Mouse (Mus musculus) midbrain, embryonic 15.5 days (tissue): ENCODE data around the gene Fbxo47. TPM values are rescaled to one million over a fixed set of nuclear protein-coding genes. Genes with fewer than 3 reads are reported as not detected.
A peak's percentile ranks its signal among the peaks of the same experiment; 100 is the strongest.

Experiments used
- ATAC-seq: fragments of 200-750 bp; cut with Nextera tagmentation; replicated peaks from 2 replicates; pipeline ENCODE4 v1.8.0; 2017; ENCODE audit warnings: moderate TSS enrichment
- H3K27ac ChIP-seq: fragments of 300-500 bp; sonication (generic); 2 replicates; pipeline ENCODE4 v1.5.1; 2015; ENCODE audit warnings: mild to moderate bottlenecking, inconsistent platforms
- H3K27me3 ChIP-seq: fragments of 300-500 bp; sonication (generic); replicated peaks from 2 replicates; pipeline ENCODE4 v1.6.1; 2015; ENCODE audit warnings: inconsistent platforms
- H3K36me3 ChIP-seq: fragments of 300-500 bp; sonication (generic); replicated peaks from 2 replicates; pipeline ENCODE4 v1.6.1; 2015; ENCODE audit warnings: inconsistent platforms
- H3K4me1 ChIP-seq: fragments of 300-500 bp; sonication (generic); 2 replicates; pipeline ENCODE4 v1.6.1; 2015; ENCODE audit warnings: inconsistent platforms
- H3K4me2 ChIP-seq: fragments of 300-500 bp; sonication (generic); 2 replicates; pipeline ENCODE4 v1.6.1; 2015; ENCODE audit warnings: inconsistent platforms, mild to moderate bottlenecking, moderate library complexity
- H3K4me3 ChIP-seq: fragments of 300-500 bp; sonication (generic); 2 replicates; pipeline ENCODE4 v1.5.1; 2015; ENCODE audit warnings: mild to moderate bottlenecking, inconsistent platforms
- H3K9ac ChIP-seq: fragments of 300-500 bp; sonication (generic); 2 replicates; pipeline ENCODE4 v1.6.1; 2015; ENCODE audit warnings: mild to moderate bottlenecking, inconsistent platforms
- H3K9me3 ChIP-seq: fragments of 300-500 bp; sonication (generic); 2 replicates; pipeline ENCODE4 v1.6.1; 2016; ENCODE audit warnings: inconsistent platforms
- WGBS: fragments of 180-500 bp; shearing (Covaris S2); methylation state at CpG from one replicate; pipeline ENCODE4 v1.1.7; 2015; ENCODE audit warnings: mixed read lengths; 5-methylcytosine and 5-hydroxymethylcytosine counted together
- polyA plus RNA-seq: library from polyadenylated mRNA; unstranded; fragments of >200 nt; fragmentation: Nextera tagmentation; extraction: Ambion mirVana; gene quantifications from 2 replicates; pipeline ENCODE4 v1.2.1, GENCODE M21; 2015

Gene Fbxo47
- polyA plus RNA-seq, 1 experiment from 2014 or later = 0.57 TPM

DNA sequence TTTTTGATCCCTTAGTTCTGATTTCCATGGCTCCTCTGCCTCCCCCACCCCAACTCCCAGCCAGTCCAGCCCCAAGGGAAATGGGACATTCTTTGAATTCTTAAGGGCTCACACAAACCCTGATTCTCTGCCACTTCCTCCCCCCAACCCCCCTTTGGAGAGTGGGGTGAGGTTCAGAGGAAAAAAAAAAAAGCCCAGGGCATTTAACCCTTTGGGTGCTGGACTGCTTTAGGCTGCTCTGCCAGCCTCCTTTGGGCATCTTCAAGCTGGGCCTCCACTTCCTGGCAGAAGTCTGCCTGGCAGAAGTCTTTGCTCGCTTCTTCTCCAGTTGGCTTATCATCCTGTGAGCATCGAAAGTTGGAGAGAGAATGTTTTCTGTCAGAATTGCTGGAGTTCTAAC is 75.9 kb downstream of the Fbxo47 start:
- 74% methylated on average over 2 of the region's 2 CpGs for WGBS
- Histone ChIP-seq H3K4me1 (peaks cover 89% of the 10 kb centered on the region), H3K4me2 (no peak overlapping the region), H3K36me3 (peaks cover 14% of the 10 kb centered on the region), H3K9me3 (no peaks in the 10 kb centered on the region), H3K4me3 (no peak overlapping the region), H3K27ac (peak overlapping the region; percentile 39; the same call in 1 of the 2 replicates), H3K9ac (no peak overlapping the region), H3K27me3 (no peaks in the 10 kb centered on the region)
- ATAC-seq = no peak

DNA sequence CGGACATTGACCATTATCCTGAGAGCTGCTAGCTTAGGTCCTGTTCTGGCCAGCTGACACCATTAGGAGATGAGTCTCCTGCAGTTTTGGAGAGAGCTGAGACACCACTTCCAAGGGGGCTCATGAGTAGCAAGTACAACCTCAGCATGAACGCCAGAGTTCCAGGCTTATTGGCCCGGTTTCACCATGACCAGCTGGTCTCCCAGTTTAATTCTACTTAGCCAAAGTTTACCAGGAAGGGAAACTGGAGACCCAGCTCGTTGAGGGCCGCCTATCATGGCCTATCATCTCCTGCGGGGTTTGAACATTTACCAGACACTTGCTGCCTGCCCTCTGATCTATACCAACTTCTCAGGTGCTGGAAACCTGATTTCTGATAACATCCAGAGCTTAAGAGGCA is 76.3 kb downstream of the Fbxo47 start:
- Histone ChIP-seq H3K36me3 (peaks cover 14% of the 10 kb centered on the region), H3K9ac (no peak overlapping the region), H3K4me3 (no peak overlapping the region), H3K9me3 (no peaks in the 10 kb centered on the region), H3K4me2 (no peak overlapping the region), H3K27ac (peak overlapping the region; percentile 39; the same call in 1 of the 2 replicates), H3K4me1 (peaks cover 87% of the 10 kb centered on the region), H3K27me3 (no peaks in the 10 kb centered on the region)
- no peak for ATAC-seq
- WGBS = 66% methylated on average over 6 of the region's 6 CpGs

DNA sequence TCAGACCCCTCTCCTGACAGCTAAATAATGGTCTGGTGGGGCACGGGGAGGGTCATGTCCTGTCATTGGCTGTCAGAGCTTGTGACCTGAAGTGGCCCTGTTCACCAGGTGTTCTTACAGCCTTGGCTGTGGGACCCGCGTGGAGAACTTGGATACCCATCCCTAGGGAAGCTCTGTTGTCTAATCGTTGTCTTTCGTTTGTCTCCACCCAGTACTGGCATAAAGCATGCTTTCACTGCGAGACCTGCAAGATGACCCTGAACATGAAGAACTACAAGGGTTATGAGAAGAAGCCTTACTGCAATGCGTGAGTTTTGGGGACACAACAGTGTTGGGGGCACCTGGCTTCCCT is 77.4 kb downstream of the Fbxo47 start:
- H3K9me3 ChIP-seq = no peaks in the 10 kb centered on the region
- no peak overlapping the region for H3K4me3 ChIP-seq
- no peak overlapping the region for H3K9ac ChIP-seq
- 56% methylated on average over 7 of the region's 7 CpGs for WGBS
- peaks cover 14% of the 10 kb centered on the region for H3K36me3 ChIP-seq
- H3K27me3 ChIP-seq = no peaks in the 10 kb centered on the region
- peaks cover 87% of the 10 kb centered on the region for H3K4me1 ChIP-seq
- H3K4me2 ChIP-seq = peak overlapping the region; percentile 38; the same call in 1 of the 2 replicates
- no peak for ATAC-seq
- H3K27ac ChIP-seq = peak overlapping the region; percentile 71; the same call in 1 of the 2 replicates

DNA sequence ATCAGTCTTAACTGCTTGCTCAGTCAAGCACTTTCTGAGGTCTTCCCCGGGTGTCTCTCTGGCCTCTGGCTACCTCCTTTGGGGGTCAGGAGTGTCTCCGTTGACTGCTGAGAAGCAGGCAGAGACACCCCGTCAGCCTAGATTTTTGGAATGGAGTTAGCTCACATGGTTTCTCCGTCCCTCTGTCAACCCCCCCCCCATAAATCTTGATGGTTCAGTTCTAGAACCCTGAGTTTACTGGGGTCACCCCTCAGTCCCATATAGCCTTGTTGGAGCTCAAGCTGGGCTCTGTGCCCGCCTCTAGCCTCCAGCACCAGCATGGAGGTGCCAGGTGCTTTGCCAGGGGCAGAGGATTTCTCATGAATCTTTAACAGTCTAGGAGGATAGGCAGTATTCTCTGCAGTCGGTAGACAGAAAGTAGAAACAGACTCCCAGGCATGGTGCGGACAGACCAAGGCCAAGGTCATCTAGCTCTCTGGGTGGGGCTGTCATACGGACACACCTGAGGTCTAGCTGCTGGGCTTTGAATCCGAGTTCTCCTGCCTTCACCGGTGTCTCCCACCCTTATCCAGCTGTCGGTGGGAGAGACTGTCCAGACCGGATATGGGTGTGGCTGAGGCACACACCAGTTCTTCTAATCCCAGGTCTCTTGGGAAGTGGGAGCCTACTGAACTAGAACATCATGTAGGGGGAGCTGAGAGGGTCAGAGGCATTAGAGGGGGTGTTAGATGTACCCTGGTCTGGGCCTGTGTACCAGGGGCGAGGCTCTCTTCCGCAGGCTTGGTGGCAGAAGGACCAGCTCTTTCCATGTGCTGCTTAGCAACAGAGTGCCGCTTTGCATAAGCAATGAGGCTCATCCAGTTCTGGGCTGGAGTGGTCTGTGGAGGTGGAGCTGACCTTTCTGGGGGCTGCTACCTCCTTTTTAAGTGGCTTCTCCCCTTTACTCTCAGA is 78.0 kb downstream of the Fbxo47 start:
- Histone ChIP-seq H3K9me3 (no peaks in the 10 kb centered on the region), H3K27me3 (no peaks in the 10 kb centered on the region), H3K4me1 (peaks cover 87% of the 10 kb centered on the region), H3K4me3 (peak overlapping the region; percentile 7; the same call in 1 of the 2 replicates), H3K36me3 (peaks cover 14% of the 10 kb centered on the region), H3K9ac (peak overlapping the region; percentile 15; the same call in 1 of the 2 replicates), H3K27ac (peak overlapping the region; percentile 71), H3K4me2 (peak overlapping the region; percentile 38)
- WGBS = 27% methylated on average over 15 of the region's 15 CpGs
- peak; percentile 55; the same call in 1 of the 2 replicates for ATAC-seq

DNA sequence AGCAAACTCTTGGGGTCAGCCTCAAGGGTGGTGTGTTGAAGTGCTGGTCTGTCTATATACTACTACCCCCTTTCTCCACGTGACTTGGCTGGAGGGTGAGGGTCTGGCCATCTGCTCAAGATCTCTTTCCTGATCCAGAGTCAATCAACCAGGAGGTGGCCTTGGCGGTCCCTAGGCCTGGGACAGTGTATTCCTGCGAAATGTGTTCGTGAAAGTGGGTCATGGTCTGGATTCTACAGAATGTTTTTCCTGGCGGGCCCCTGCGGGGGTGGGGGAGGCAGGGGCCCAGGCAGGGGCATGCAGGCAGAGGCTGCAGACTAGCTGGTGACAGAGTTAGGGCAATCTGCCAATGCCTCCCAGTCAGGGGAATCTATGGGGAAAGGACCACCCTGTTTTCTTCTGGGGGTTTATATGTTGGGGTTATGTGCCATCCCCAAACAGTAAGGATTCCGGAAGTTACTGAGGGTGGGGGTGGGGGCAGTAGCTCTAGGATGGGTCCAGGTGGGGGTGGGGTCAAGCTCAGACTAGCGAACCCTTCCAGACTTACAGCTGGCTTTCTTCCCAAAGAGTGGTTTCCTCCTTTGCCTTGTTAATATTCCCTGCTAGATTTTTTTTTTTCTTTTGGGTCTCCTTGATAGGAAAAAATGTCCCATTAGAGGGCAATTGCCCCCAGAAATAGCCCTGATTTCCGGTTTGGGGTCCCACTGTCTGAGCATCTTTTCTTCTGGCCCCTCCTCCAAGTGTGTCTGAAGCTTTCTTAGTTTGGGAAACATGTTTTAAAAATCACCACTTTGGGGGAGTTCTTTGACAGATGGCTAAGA is 78.9 kb downstream of the Fbxo47 start:
- Histone ChIP-seq H3K4me1 (peaks cover 82% of the 10 kb centered on the region), H3K36me3 (peaks cover 14% of the 10 kb centered on the region), H3K27me3 (no peaks in the 10 kb centered on the region), H3K27ac (peak overlapping the region; percentile 71), H3K9ac (peak overlapping the region; percentile 17; the same call in 1 of the 2 replicates), H3K9me3 (no peaks in the 10 kb centered on the region), H3K4me2 (peak overlapping the region; percentile 38), H3K4me3 (no peak overlapping the region)
- no peak for ATAC-seq
- WGBS = 24% methylated on average over 9 of the region's 9 CpGs

DNA sequence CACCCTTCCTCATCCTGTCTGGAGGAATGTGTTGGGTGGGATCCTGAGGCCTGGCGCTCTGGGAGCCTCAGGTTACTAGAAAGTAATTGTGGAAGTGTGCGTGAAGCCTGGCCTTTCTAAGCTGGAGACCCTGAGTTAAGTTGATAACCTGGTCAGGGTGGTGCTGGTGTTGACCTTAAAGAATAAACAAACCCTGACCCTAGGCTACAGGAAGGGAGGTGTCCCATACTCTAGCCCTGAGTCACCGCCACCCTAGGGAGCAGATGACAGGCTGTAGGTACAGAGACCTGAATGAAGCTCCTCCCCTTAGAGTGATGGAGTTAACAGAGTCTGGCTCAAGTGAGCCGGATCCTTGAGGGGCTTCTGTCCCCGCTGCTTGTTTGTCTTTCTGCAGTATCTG is 80.1 kb downstream of the Fbxo47 start:
- Histone ChIP-seq H3K9me3 (no peaks in the 10 kb centered on the region), H3K27ac (no peak overlapping the region), H3K4me1 (peaks cover 72% of the 10 kb centered on the region), H3K27me3 (no peaks in the 10 kb centered on the region), H3K9ac (no peak overlapping the region), H3K4me3 (no peak overlapping the region), H3K36me3 (peaks cover 6% of the 10 kb centered on the region), H3K4me2 (no peak overlapping the region)
- ATAC-seq = no peak
- 85% methylated on average over 5 of the region's 5 CpGs for WGBS

Other genes with a start within 250 kb of the Fbxo47 start
- 3.9 and 4.4 TPM in 2 replicates for gene Mllt6, start 220.7 kb downstream of the Fbxo47 start, polyA plus RNA-seq
- gene Cisd3, start 198.3 kb downstream of the Fbxo47 start, polyA plus RNA-seq = 21.6 and 26.4 TPM in 2 replicates
- gene Pcgf2, start 183.7 kb downstream of the Fbxo47 start, polyA plus RNA-seq = 23.1 TPM in 2 replicates
- 421 and 431 TPM in 2 replicates for gene Psmb3, start 180.8 kb downstream of the Fbxo47 start, polyA plus RNA-seq
- gene Pip4k2b, start 139.4 kb downstream of the Fbxo47 start, polyA plus RNA-seq = 4.3 and 4.9 TPM in 2 replicates
- gene Cwc25, start 117.6 kb downstream of the Fbxo47 start, polyA plus RNA-seq = 16.2 and 17.6 TPM in 2 replicates
- 0.50 and 1.1 TPM in 2 replicates for gene 1700001P01Rik, start 108.2 kb downstream of the Fbxo47 start, polyA plus RNA-seq
- gene Rpl23, start 101.7 kb downstream of the Fbxo47 start, polyA plus RNA-seq = 259 and 277 TPM in 2 replicates
- gene Lasp1, start 85.2 kb downstream of the Fbxo47 start, polyA plus RNA-seq = 198 and 199 TPM in 2 replicates
- 33.3 and 33.8 TPM in 2 replicates for gene B230217C12Rik, start 43.4 kb downstream of the Fbxo47 start, polyA plus RNA-seq
- gene Plxdc1, start 102.3 kb upstream of the Fbxo47 start, polyA plus RNA-seq = 1.7 and 1.8 TPM in 2 replicates
- gene Arl5c, start 112.0 kb upstream of the Fbxo47 start, polyA plus RNA-seq = 9.5 and 10.8 TPM in 2 replicates
- 72.0 and 75.2 TPM in 2 replicates for gene Cacnb1, start 138.9 kb upstream of the Fbxo47 start, polyA plus RNA-seq
- gene Rpl19, start 142.6 kb upstream of the Fbxo47 start, polyA plus RNA-seq = 622 and 634 TPM in 2 replicates
- 2.6 and 3.9 TPM in 2 replicates for gene Stac2, start 169.3 kb upstream of the Fbxo47 start, polyA plus RNA-seq